Mouse (Mus musculus): ENCODE measurements around the gene Sema4d. TPM values are rescaled to one million over a fixed set of nuclear protein-coding genes. Genes with fewer than 3 reads are reported as not detected.

Gene Sema4d
- total and polyA plus RNA-seq, 2 experiments from 2014 or later = 13.7 to 33.1 TPM

DNA sequence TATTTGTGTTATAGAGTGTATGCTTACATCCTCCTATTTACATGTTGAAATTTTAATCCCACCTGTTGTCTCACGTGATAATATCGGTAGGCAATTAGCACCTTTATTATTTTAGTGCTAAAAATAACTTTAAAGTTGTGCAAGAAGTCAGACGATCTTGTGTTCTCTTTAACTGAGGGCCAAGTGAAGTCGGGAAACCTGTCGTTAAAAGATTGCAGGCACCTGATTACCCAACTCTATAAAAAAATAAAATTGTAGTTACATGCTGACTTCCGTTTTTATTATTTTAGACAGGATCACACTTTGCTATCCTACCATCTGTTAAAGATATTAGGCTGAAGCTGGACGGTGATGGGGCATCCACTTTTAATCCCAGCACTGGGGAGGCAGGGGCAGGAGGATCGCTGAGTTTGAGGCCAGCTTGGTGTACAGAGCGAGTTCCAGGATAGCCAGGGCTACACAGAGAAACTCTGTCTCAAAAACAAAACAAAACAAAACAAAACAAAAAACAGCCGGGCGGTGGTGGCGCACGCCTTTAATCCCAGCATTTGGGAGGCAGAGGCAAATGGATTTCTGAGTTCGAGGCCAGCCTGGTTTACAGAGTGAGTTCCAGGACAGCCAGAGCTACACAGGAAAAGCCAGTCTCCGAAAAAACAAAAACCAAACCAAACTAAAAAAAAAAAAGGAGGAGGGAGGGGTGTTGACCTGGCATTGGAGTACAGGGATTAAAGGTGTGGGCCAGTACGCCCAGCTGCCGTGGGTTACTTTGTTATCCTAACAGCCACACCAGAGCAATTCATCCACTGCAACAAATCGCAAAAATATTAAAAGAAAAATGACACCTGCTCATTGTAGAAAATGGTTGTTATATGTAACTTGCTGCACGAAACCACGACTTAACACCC lies 149.4 kb downstream of the Sema4d start:
- DNase-seq (ENCODE audit: low spot score) = no peak
- no peaks in the 10 kb centered on the region for H3K27me3 ChIP-seq (ENCODE audit: insufficient read depth, low read length)
- peak; percentile 7; the same call in 1 of the 2 replicates for ATAC-seq
- H3K9me3 ChIP-seq (ENCODE audit: low read length) = no peaks in the 10 kb centered on the region
- H3K4me3 ChIP-seq (ENCODE audit: low read length) = peak overlapping the region; percentile 71
- H3K36me3 ChIP-seq (ENCODE audit: insufficient read depth, low read length) = no peaks in the 10 kb centered on the region
- WGBS = 50% methylated on average over 20 of the region's 20 CpGs
- peak overlapping the region; percentile 52 for H3K9ac ChIP-seq (replicated peaks; ENCODE audit: low read length)
- TF ChIP-seq CTCF (IDR thresholded peaks at IDR 0.05; ENCODE audit: low read depth) = no peak
- H3K4me2 ChIP-seq (ENCODE audit: low read depth, low read length) = peak overlapping the region; percentile 95
- H3K27ac ChIP-seq = peak overlapping the region; percentile 27; the same call in 1 of the 2 replicates
- peaks cover 3% of the 10 kb centered on the region; the same call in 1 of the 2 replicates for H3K4me1 ChIP-seq (ENCODE audit: insufficient read depth, low read length)

DNA sequence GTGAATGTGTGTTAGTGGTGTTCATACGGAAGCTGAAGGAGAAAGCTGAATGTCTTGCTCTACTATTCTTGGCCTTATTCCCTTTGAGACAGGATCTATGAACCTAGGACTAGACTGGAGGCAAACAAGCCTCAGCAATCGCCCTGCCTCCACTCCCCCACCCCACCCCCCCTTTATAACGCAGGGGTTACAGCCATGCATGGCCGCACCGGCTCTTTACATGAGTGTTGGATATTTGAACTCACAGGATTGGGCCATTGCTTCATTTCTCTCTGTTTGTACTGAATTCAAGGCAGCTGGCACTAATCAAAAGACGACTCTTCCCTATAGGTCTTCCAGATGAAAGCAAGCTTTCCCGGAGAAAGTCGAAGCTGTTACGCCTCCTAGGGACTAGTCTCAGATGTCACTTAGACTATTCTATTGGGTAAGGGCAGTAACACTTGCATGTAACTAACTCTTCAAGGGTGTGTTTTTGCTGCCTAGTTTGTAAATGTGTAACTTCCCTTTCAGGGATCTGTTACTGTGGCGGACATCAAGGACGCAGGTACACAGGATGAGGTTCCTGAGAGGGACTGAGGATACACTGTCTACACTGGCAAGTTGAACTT lies 151.3 kb downstream of the Sema4d start:
- no peak for ATAC-seq
- no peak for TF ChIP-seq CTCF (IDR thresholded peaks at IDR 0.05; ENCODE audit: low read depth)

DNA sequence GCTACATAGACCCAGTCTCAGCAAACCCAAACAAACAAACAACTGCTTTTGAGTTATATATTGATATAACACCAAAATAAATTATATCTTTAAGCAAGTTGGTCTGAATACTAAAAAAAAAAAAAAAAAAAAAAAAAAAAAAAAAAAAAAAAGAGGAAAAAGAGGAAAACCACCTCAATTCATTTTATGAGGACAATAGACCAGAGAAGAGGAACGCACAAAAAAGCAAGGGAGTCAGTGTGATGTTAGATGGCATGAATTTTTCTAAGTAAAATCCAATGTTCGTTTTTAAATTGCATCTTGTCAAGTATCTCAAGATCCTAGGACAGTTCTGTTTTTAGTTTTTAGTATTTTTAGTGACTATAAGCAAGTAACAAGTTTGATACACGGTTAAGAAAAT lies 152.1 kb downstream of the Sema4d start:
- DNase-seq (ENCODE audit: low spot score) (no peak), ATAC-seq (no peak)
- no peaks in the 10 kb centered on the region for H3K9me3 ChIP-seq (ENCODE audit: low read length)
- H3K36me3 ChIP-seq (ENCODE audit: insufficient read depth, low read length) = no peaks in the 10 kb centered on the region
- peaks cover 3% of the 10 kb centered on the region; the same call in 1 of the 2 replicates for H3K4me1 ChIP-seq (ENCODE audit: insufficient read depth, low read length)
- no peak overlapping the region for H3K4me3 ChIP-seq (ENCODE audit: low read length)
- H3K4me2 ChIP-seq (ENCODE audit: low read depth, low read length) = no peak overlapping the region
- H3K27me3 ChIP-seq (ENCODE audit: insufficient read depth, low read length) = no peaks in the 10 kb centered on the region
- no peak for TF ChIP-seq CTCF (IDR thresholded peaks at IDR 0.05; ENCODE audit: low read depth)
- H3K9ac ChIP-seq (replicated peaks; ENCODE audit: low read length) = no peak overlapping the region
- WGBS = 90% methylated on average over 3 of the region's 3 CpGs
- no peak overlapping the region for H3K27ac ChIP-seq

More for the DNA sequence above, 151.3 kb downstream of the Sema4d start:
- 32% methylated on average over 11 of the region's 11 CpGs for WGBS
- Histone ChIP-seq H3K36me3 (ENCODE audit: insufficient read depth, low read length) (no peaks in the 10 kb centered on the region), H3K9me3 (ENCODE audit: low read length) (no peaks in the 10 kb centered on the region), H3K4me2 (ENCODE audit: low read depth, low read length) (no peak overlapping the region), H3K4me3 (ENCODE audit: low read length) (no peak overlapping the region), H3K27me3 (ENCODE audit: insufficient read depth, low read length) (no peaks in the 10 kb centered on the region), H3K27ac (no peak overlapping the region), H3K4me1 (ENCODE audit: insufficient read depth, low read length) (peaks cover 3% of the 10 kb centered on the region; the same call in 1 of the 2 replicates), H3K9ac (replicated peaks; ENCODE audit: low read length) (no peak overlapping the region)
- no peak for DNase-seq (ENCODE audit: low spot score)

DNA sequence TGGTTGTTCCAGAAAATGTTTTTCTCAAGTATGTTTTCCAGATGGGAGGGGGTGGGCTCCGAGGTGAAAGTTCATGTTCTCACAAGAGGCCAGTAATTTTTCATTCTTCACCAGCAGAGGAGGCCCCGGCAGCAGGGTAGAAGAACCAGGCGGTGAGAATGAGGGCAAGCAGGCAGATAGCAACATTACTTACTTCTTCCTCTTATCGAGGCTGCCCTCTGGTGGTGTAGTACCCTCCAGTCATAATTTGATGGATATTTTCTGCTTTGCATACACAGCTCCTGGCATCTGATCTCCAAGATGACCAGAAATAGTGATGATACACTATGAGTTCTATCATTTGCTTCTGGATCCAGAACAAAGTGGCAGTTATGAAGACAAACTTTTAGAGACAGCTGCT lies 154.6 kb downstream of the Sema4d start:
- 93% methylated on average over 4 of the region's 4 CpGs for WGBS
- Histone ChIP-seq H3K9me3 (ENCODE audit: low read length) (no peaks in the 10 kb centered on the region), H3K4me3 (ENCODE audit: low read length) (no peak overlapping the region), H3K27me3 (ENCODE audit: insufficient read depth, low read length) (no peaks in the 10 kb centered on the region), H3K4me1 (ENCODE audit: insufficient read depth, low read length) (no peaks in the 10 kb centered on the region), H3K27ac (no peak overlapping the region), H3K4me2 (ENCODE audit: low read depth, low read length) (no peak overlapping the region), H3K9ac (replicated peaks; ENCODE audit: low read length) (no peak overlapping the region), H3K36me3 (ENCODE audit: insufficient read depth, low read length) (no peaks in the 10 kb centered on the region)
- peak; percentile 23; the same call in 1 of the 2 replicates for TF ChIP-seq CTCF (IDR thresholded peaks at IDR 0.05; ENCODE audit: low read depth)
- ATAC-seq = no peak
- no peak for DNase-seq (ENCODE audit: low spot score)

Small RNAs within 50 kb of the gene (microRNA-seq; reads per million reads assigned to microRNA genes)
- 0 reads per million in 2 experiments for gene Gm23566

Other genes starting within 250 kb of the Sema4d start
- gene Shc3, start 224.3 kb downstream of the Sema4d start, total RNA-seq (2014; rRNA removed) = 111 and 122 TPM in 2 replicates
- gene Shc3, start 224.3 kb downstream of the Sema4d start, polyA plus RNA-seq (2015; fragmentation: Nextera tagmentation; extraction: Ambion mirVana) = 8.5 and 9.1 TPM in 2 replicates
- gene Cks2, start 148.5 kb downstream of the Sema4d start, total RNA-seq (2014; rRNA removed) = 40.0 and 41.0 TPM in 2 replicates
- gene Cks2, start 148.5 kb downstream of the Sema4d start, polyA plus RNA-seq (2015; fragmentation: Nextera tagmentation; extraction: Ambion mirVana) = 58.6 and 69.4 TPM in 2 replicates
- 13.7 and 15.0 TPM in 2 replicates for gene Secisbp2, start 142.1 kb downstream of the Sema4d start, total RNA-seq (2014; rRNA removed)
- gene Secisbp2, start 142.1 kb downstream of the Sema4d start, polyA plus RNA-seq (2015; fragmentation: Nextera tagmentation; extraction: Ambion mirVana) = 20.1 and 21.8 TPM in 2 replicates
- gene Gadd45g, start 52.9 kb upstream of the Sema4d start, total RNA-seq (2014; rRNA removed) = 18.3 and 19.0 TPM in 2 replicates
- gene Gadd45g, start 52.9 kb upstream of the Sema4d start, polyA plus RNA-seq (2015; fragmentation: Nextera tagmentation; extraction: Ambion mirVana) = 38.6 and 43.3 TPM in 2 replicates

Measured in hindbrain, postnatal 0 days (tissue).